Mouse (Mus musculus) myocyte (in vitro differentiated cells): ENCODE measurements around the gene Cox8b. TPM values are rescaled to one million over a fixed set of nuclear protein-coding genes. Genes with fewer than 3 reads are reported as not detected.
A peak's percentile ranks its signal among the peaks of the same experiment; 100 is the strongest.

Experiments used
- H3K27me3 ChIP-seq: one replicate; pipeline ENCODE4 v1.6.1; 2011; ENCODE audit not compliant: control insufficient read depth, insufficient read depth, insufficient read length
- H3K36me3 ChIP-seq: one replicate; pipeline ENCODE4 v1.6.1; 2011; ENCODE audit not compliant: control insufficient read depth, insufficient read depth
- H3K4me2 ChIP-seq: one replicate; pipeline ENCODE4 v1.6.1; 2011; ENCODE audit warnings: low read depth, control low read depth
- H3K4me3 ChIP-seq: one replicate; pipeline ENCODE4 v1.5.1; 2011; ENCODE audit warnings: mild to moderate bottlenecking, control low read depth, moderate library complexity
- H3K79me2 ChIP-seq: one replicate; pipeline ENCODE4 v1.6.1; 2011; ENCODE audit not compliant: control insufficient read depth, insufficient read depth
- H3ac ChIP-seq: one replicate; pipeline ENCODE4 v1.6.1; 2011; ENCODE audit not compliant: control insufficient read depth, insufficient read length
- CEBPB ChIP-seq: IDR thresholded peaks from 2 replicates; pipeline ENCODE4 v1.6.1; 2011; ENCODE audit warnings: mild to moderate bottlenecking, moderate library complexity; ENCODE audit not compliant: poor library complexity, insufficient read depth, severe bottlenecking
- E2F4 ChIP-seq: IDR thresholded peaks from one replicate; pipeline ENCODE4 v1.6.1; 2011; ENCODE audit warnings: mild to moderate bottlenecking, control low read depth, moderate library complexity; ENCODE audit not compliant: insufficient read depth
- MAX ChIP-seq: IDR thresholded peaks from one replicate; pipeline ENCODE4 v1.6.1; 2011; ENCODE audit warnings: low read depth, mild to moderate bottlenecking, control low read depth
- MYOD1 ChIP-seq, 3 experiments: IDR thresholded peaks; one replicate each; pipeline ENCODE4 v1.6.1; 2011; ENCODE audit warnings: control low read depth in 2 of 3, low read depth in 2 of 3, mild to moderate bottlenecking in 2 of 3, moderate library complexity in 1 of 3; ENCODE audit not compliant: insufficient read length in 2 of 3, control insufficient read depth in 1 of 3
- MYOG ChIP-seq, 3 experiments: IDR thresholded peaks; one replicate each; pipeline ENCODE4 v1.6.1; 2011; ENCODE audit warnings: control low read depth in 2 of 3, low read depth in 2 of 3, mild to moderate bottlenecking in 2 of 3; ENCODE audit not compliant: insufficient read length in 2 of 3, control insufficient read depth in 1 of 3, insufficient read depth in 1 of 3
- POLR2A ChIP-seq: IDR thresholded peaks from one replicate; pipeline ENCODE4 v1.6.1; 2011; ENCODE audit warnings: low read depth, mild to moderate bottlenecking, control low read depth, moderate library complexity; ENCODE audit not compliant: insufficient read length
- POLR2AphosphoS2 ChIP-seq: IDR thresholded peaks from one replicate; pipeline ENCODE4 v1.6.1; 2011; ENCODE audit warnings: low read depth, control low read depth; ENCODE audit not compliant: insufficient read length
- REST ChIP-seq: IDR thresholded peaks from one replicate; pipeline ENCODE4 v1.6.1; 2011; ENCODE audit warnings: mild to moderate bottlenecking, control low read depth, moderate library complexity; ENCODE audit not compliant: insufficient read depth, insufficient read length
- SRF ChIP-seq: IDR thresholded peaks from one replicate; pipeline ENCODE4 v1.6.1; 2011; ENCODE audit warnings: low read depth; ENCODE audit not compliant: control insufficient read depth, insufficient read length
- TCF12 ChIP-seq: IDR thresholded peaks from one replicate; pipeline ENCODE4 v1.6.1; 2011; ENCODE audit warnings: mild to moderate bottlenecking, control low read depth; ENCODE audit not compliant: poor library complexity, insufficient read depth, severe bottlenecking
- TCF3 ChIP-seq: IDR thresholded peaks from one replicate; pipeline ENCODE4 v1.6.1; 2011; ENCODE audit warnings: low read depth, control low read depth; ENCODE audit not compliant: insufficient read length
- USF1 ChIP-seq: IDR thresholded peaks from one replicate; pipeline ENCODE4 v1.6.1; 2011; ENCODE audit warnings: low read depth, mild to moderate bottlenecking, control low read depth, moderate library complexity
- polyA plus RNA-seq: library from polyadenylated mRNA; unstranded; fragments of >200 nt; fragmentation: generic; extraction: Trizol; gene quantifications from one replicate; pipeline ENCODE4 v1.2.1, GENCODE M21; 2012; ENCODE audit warnings: missing spikeins

Cox8b gene
- polyA plus RNA-seq, 1 experiment, result 534 TPM

DNA sequence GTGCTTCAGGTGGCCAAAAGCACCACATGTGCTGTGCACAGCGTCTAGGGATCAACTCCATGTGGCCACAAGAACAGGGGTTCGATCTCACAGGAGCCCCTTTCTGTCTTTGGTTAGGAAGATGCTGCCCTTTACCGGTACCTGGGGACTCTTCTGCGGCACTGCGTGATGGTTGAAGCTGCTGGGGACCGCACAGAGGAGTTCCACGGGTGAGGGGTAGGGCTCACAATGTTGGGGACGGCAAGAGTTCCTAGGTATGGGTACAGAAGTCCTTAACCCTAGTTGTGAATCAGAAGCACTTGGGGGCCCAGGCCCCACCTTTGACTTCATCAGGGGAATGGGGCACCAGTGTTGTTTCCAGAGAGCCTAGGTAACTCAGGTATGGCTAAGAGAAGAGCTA, 41.5 kb downstream of the Cox8b start:
- H3ac ChIP-seq, result no peak overlapping the region
- H3K4me2 ChIP-seq, result peak overlapping the region; percentile 86
- H3K36me3 ChIP-seq, result peaks cover 27% of the 10 kb centered on the region
- H3K4me3 ChIP-seq, result peak overlapping the region; percentile 97
- peaks cover 57% of the 10 kb centered on the region for H3K79me2 ChIP-seq
- TF ChIP-seq REST, result no peak
- TF ChIP-seq MYOG (IDR thresholded peaks at IDR 0.05; ENCODE audit: control insufficient read depth in 1 of 3, insufficient read depth in 1 of 3, insufficient read length in 2 of 3, low read depth in 2 of 3), result no peak
- no peak for TF ChIP-seq E2F4
- no peak for TF ChIP-seq MAX
- no peak for TF ChIP-seq POLR2AphosphoS2
- TF ChIP-seq USF1, result no peak
- no peak for TF ChIP-seq CEBPB
- TF ChIP-seq SRF, result no peak
- TF ChIP-seq TCF3, result no peak
- TF ChIP-seq POLR2A, result no peak
- no peak for TF ChIP-seq TCF12
- TF ChIP-seq MYOD1 (IDR thresholded peaks at IDR 0.05; ENCODE audit: control insufficient read depth in 1 of 3, insufficient read length in 2 of 3, low read depth in 2 of 3), result no peak
- no peaks in the 10 kb centered on the region for H3K27me3 ChIP-seq

DNA sequence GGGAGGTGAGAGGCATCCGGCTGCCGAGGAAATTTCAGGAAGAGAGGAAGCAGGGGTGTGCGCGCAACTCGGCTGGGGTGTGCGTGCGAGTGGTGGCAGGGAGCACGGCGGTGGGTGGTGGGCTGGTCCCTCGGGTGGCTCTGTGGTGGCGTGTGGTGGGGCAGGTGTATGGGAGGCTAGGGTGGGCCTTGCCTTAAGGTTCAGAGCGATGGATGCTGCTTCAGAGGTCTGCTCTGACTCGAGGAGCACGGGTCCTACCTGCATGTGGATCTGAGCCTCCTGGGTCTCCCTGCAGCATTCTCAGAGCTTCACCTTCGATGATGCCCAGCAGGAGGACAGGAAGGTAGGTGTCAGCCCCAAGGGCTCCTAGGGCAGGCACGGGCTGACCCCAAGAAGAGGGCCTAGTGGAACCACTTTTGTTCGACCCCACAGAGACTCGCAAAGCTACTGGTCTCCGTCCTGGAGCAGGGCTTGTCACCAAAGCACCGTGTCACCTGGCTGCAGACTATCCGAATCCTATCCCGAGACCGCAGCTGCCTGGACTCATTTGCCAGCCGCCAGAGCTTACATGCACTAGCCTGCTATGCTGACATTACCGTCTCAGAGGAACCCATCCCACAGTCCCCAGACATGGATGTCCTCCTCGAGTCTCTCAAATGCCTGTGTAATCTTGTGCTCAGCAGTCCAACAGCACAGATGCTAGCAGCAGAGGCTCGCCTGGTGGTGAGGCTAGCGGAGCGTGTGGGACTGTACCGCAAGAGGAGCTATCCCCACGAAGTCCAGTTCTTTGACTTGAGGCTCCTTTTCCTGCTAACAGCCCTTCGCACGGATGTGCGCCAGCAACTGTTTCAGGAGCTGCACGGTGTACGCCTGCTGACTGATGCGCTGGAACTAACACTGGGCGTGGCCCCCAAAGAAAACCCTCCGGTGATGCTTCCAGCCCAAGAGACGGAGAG, 42.4 kb downstream of the Cox8b start, which contains the start of gene Bet1l:
Gene Bet1l, minus strand, starts transcription at position 28 of the 956 bp plus-strand sequence.
- peak within 1 kb of the TSS; percentile 97 for H3K4me3 ChIP-seq
- peaks cover 29% of the 10 kb centered on the region for H3K36me3 ChIP-seq

DNA sequence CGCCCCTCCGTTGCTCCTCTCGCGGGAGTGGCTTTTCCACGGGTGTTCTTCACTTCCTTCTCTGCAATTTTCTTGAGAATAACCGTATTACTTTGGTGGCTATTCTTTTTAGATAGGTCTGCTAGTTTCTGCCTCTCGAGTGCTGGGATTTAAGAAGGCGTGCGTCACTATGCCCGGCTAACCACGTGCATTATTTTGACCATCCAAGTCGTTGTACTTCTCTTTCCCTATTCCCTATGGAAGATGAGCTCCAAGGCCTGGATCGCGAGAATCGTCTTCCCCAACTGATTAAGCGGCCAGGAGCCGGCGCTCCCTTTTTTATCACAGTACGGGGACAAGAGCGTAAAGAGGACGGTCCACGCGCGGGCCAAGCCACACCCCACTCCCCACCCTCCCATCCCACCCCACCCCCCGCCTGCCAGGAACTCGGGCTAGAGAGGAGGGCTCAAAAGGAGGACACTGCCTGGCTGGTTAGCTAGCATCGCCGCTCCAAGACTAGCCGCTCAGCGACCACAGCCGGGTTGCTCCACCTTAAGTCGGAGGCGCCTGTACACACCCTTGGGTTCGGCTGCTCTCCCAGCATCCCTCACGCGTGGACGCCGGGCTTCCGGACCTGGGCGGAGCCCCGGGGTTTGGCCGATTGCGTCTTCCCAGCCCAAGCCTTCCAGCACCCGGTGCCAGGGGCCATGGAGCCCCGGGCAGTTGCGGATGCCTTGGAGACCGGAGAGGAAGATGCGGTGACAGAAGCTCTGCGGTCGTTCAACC, 43.3 kb downstream of the Cox8b start, which contains the start of gene Ric8a:
Gene Ric8a, plus strand, starts transcription at position 173 of the 765 bp plus-strand sequence.
- Histone ChIP-seq H3K36me3 (peaks cover 22% of the 10 kb centered on the region), H3K79me2 (peaks cover 61% of the 10 kb centered on the region), H3K4me2 (peak within 1 kb of the TSS; percentile 86), H3ac (peak within 1 kb of the TSS; percentile 39), H3K4me3 (peak within 1 kb of the TSS; percentile 97), H3K27me3 (no peaks in the 10 kb centered on the region)
- TF ChIP-seq MYOG (IDR thresholded peaks at IDR 0.05; ENCODE audit: control insufficient read depth in 1 of 3, insufficient read depth in 1 of 3, insufficient read length in 2 of 3, low read depth in 2 of 3) (peak in 1 of 3 experiments; percentile 50), POLR2A (peak; percentile 84), TCF12 (no peak), POLR2AphosphoS2 (peak; percentile 75)

More for the DNA sequence above, 42.4 kb downstream of the Cox8b start, which contains the start of gene Bet1l:
- H3K27me3 ChIP-seq, result no peaks in the 10 kb centered on the region
- H3K4me2 ChIP-seq, result peak within 1 kb of the TSS; percentile 86
- peaks cover 61% of the 10 kb centered on the region for H3K79me2 ChIP-seq
- H3ac ChIP-seq, result peak within 1 kb of the TSS; percentile 39
- no peak for TF ChIP-seq POLR2AphosphoS2
- no peak for TF ChIP-seq CEBPB
- no peak for TF ChIP-seq TCF3
- TF ChIP-seq MYOD1 (IDR thresholded peaks at IDR 0.05; ENCODE audit: control insufficient read depth in 1 of 3, insufficient read length in 2 of 3, low read depth in 2 of 3), result peak in 1 of 3 experiments; percentile 32

DNA sequence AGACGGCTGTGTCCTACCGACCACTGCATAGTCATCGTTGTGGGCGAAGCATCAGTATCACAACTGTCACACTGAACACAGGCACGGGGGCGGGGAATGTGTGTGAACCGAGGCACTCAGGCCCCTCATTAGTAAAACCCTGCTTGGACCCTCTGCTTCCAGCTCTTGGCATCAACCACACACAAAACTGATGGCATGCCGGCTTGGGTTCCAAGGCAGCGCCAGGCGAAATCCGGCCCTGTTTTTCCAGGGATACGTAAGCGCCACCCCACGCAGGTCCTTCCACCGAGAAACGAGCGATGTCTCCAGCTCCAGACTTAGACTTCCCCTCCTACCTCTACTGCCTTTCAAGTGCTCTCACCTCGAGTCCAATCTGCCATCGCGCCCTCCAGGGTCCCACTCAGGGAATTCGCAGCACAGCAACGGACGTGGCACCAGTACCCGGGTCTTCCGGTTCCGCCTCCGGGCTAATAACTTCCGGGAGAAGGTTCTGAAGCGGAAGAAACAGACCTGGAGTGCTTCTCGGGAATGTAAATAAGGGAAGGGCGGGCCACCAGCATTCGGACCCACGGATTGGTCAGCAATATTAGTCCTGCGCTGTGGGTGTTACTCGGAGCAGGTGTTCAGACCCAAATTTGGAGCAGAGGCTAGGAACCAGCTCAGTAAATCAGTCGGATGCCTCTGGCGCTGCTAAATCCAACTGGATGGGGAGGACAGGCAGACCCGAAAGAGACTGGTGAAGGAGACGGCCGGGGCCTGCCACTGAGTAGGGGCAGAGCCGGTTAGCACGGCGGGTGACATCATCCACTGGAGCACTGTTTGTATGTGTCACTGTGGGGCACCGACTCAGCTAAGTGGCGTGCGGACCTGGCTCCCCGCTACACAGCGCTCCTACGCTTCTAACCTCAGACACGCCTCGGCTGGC, 44.1 kb downstream of the Cox8b start, which contains the start of gene Gm45785:
Gene Gm45785, minus strand, starts transcription at position 472 of the 925 bp plus-strand sequence.
- Histone ChIP-seq H3ac (peak within 1 kb of the TSS; percentile 39), H3K79me2 (peaks cover 54% of the 10 kb centered on the region), H3K4me3 (peak within 1 kb of the TSS; percentile 97), H3K27me3 (no peaks in the 10 kb centered on the region), H3K36me3 (peaks cover 14% of the 10 kb centered on the region), H3K4me2 (peak within 1 kb of the TSS; percentile 84)
- TF ChIP-seq POLR2AphosphoS2, result peak; percentile 67
- TF ChIP-seq REST, result no peak
- peak; percentile 76 for TF ChIP-seq POLR2A
- TF ChIP-seq MYOD1 (IDR thresholded peaks at IDR 0.05; ENCODE audit: control insufficient read depth in 1 of 3, insufficient read length in 2 of 3, low read depth in 2 of 3), result peak; percentile 13 to 64 (median 47)
- TF ChIP-seq MAX, result no peak
- no peak for TF ChIP-seq USF1
- TF ChIP-seq SRF, result peak; percentile 87
- no peak for TF ChIP-seq CEBPB
- no peak for TF ChIP-seq TCF3
- peak in 1 of 3 experiments; percentile 64 for TF ChIP-seq MYOG (IDR thresholded peaks at IDR 0.05; ENCODE audit: control insufficient read depth in 1 of 3, insufficient read depth in 1 of 3, insufficient read length in 2 of 3, low read depth in 2 of 3)
